Mouse (Mus musculus): ENCODE measurements around the gene Tnfrsf1a.

GRCm38 (mm10) chr6:125359999-125360398 lies 10.8 kb downstream of the Tnfrsf1a start:
- TF ChIP-seq CTCF (IDR thresholded peaks at IDR 0.05; ENCODE audit: borderline replicate concordance, control insufficient read depth, extremely low read depth, insufficient read depth, low read length, poor library complexity) = no peak
- no peak for TF ChIP-seq POLR2A (IDR thresholded peaks at IDR 0.05; ENCODE audit: control insufficient read depth, extremely low read depth, insufficient read depth, low read length, poor library complexity)

All from thymus, adult 2 months (tissue).